Mouse (Mus musculus) Muller cell, postnatal 12 days (primary cell): ENCODE measurements at regions not wholly inside any gene's neighbourhood (a gene's known extent, or its start where the extent isn't known, plus 50 kb on each side); places are given as distances from the start of the nearest gene placed in this dataset.
"Not testable (repeated sequence)": the region's sequence is repeated elsewhere in the genome, so short reads cannot be mapped to it uniquely, and the experiment has no call there.

ENCODE experiments used
- DNase-seq: peaks from one replicate; pipeline ENCODE4 v3.0.0-alpha.2; 2015; ENCODE audit errors: inconsistent ontology term

DNA sequence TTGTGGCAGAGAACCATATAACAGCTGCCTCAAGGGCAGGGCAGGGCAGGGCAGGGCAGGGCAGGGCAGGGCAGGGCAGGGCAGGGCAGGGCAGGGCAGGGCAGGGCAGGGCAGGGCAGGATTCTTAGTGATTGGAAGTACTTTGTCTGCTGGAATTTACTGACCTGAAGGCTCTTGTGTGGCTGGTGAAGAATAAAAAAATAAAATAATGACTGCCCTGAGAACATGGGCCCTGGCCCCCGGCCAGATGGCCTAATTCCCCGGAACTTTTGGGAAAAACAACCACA is 169.3 kb downstream of the Qk start:
- DNase-seq: not testable (repeated sequence)

GRCm38 (mm10) chr17:10149682-10150402 is 169.8 kb downstream of the Qk start:
- DNase-seq: no peak

DNA sequence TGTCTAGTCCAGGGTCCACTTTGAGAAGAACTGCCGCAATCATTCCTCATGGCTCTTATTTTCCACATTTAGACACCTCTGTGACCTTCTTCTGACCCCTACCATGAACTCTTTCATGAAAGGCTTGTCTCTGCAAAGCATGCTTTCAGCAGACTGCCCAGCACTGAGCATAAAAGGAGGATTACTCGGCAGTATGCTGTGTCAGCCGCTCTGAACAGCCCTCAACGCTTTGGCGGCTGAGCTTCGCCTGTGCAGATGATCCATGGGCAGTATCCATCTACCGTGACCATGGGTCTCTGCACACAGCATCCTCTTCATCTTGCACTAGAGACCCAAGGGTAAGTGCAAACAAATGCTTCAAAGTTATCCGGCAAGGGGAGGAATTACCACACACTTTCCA is 172.5 kb downstream of the Qk start:
- DNase-seq: peak; percentile 13

- peak; percentile 56 for DNase-seq
Measured at GRCm38 (mm10) chr17:10146576-10146975, 173.1 kb downstream of the Qk start.

- DNase-seq: no peak
Measured at GRCm38 (mm10) chr17:10138847-10139246, 180.8 kb downstream of the Qk start.

- DNase-seq: no peak
Measured at GRCm38 (mm10) chr17:10138374-10138773, 181.3 kb downstream of the Qk start.

DNA sequence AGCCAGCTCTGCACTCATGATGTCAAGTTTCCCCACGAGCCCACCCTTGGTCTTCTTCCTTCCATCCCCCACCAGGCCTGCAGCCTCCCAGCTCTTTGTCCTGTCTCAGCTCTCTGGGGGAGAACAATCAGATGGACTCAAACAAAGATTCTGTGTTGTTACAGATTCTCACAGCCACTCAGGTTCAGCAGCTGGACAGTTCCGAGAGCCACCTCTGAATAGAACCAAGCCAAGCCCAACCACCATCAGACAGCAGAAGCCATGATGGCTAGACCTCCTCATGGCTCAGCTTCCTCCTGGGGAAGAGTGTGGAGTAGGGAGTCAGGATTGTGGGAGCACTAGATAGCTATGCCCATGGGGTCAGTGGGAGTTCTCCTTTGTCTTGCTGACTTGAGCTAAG is 184.5 kb downstream of the Qk start:
- DNase-seq: no peak

DNA sequence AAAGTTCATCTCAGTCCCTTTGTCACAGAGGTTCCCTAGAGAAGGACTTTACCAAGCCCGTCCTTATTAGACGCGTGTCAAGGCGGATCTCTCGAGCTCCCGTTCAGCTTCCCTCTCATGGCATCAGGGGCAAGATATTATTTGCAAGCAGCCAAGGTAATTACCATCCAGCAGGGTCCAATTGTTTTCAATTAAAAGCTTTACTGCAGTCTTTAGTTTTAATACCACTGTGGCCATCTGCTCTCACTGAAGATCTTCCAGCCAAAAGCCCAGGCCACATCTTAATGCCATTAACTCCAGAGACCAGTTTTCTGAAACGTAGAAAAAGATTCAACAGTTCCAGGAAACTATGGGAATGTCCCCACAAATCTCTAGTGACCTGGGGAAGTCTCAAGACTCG is 191.1 kb downstream of the Qk start:
- DNase-seq: no peak

DNA sequence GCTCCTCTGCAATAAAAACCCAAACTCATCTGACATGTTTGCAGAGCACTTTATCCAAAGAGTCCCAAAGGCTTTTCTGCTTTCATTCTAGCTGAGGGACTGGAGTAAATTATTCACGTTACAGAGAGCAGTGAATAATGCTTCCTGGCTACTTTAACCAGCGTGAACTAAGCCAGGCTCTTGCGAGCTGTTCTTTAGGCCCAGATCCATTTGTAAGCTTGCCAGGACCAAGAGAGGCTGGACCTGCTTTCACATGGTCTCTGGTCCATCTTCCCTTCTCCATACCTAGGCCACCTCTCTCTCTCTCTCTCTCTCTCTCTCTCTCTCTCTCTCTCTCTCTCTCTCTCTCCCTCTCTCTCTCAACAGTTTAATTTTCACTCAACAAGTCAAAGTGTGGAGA is 197.2 kb downstream of the Qk start:
- DNase-seq: peak; percentile 33

- peak; percentile 56 for DNase-seq
Measured at GRCm38 (mm10) chr17:10112118-10112517, 207.5 kb downstream of the Qk start.

DNA sequence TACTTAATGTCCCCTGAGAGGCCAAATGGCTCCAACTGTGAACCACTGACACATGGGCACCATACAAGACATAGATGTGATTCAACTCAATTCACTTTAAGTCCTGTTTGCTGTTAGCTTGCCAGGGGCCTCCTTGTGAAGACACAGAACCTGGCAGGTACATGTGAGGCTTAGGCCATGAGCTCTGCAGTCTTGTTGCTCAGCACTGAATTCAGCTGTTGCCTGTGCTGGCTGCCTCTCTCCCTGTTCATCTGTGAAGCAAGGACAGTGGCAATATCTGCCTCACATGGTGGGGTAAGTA is 209.3 kb downstream of the Qk start:
- DNase-seq: no peak

- no peak for DNase-seq
Measured at GRCm38 (mm10) chr17:10109511-10110374, 209.9 kb downstream of the Qk start.

DNA sequence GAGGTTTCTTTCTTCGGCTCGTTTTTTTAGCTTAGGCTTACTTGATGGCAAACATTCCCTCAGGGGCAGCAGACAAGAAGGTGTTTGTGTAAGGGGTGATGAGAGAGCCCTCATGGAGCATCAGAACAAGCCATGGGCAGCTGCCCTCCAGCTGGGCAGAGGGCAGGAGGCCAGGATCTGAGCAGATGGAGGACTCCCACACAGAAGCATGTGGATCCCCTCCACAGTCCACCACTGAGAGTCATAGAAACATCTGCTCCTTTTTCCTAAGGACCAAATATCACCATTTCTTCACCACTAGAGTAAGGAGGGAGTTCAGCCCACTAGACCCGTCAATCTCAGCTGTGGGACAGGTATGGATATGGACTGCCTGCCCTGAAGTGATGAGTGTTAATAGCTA is 214.4 kb downstream of the Qk start:
- no peak for DNase-seq

DNA sequence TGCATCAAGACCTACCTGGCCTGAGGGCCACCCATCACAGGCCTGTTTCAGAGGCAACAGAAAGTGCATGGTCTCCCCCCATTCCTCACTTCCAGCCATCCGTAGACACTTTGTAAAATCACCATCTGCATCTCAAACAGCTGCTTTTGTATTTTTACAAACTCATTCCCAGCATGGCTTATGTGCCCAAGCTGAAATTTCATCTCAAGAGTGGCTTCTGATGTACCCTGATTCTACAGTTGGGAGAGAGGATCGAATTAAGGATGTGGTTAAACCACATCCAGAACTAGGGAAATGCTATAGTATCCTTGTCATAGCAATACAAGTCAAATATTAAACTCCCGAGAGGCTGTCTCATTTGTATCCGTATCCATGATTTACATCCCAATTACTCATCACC is 221.5 kb downstream of the Qk start:
- no peak for DNase-seq

DNA sequence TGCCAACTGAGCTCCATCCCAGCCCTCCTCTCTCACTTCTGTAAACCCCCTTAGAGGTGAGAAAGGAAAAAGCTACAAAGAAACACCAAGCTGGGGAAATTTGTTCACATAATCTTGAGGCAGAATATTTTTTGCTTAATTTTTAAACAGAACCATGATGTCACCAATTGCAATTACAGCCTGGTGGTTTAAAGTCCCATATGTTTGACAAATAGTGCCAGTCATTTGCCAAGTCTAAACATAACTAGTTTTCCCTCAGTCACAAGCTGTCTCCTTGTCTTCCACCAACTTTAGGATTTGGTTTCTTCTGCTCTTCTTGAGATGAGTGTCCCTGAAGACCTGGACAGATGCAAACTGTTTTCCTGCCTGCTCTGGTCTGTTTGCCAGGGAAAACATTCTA is 222.0 kb downstream of the Qk start:
- DNase-seq: no peak

DNA sequence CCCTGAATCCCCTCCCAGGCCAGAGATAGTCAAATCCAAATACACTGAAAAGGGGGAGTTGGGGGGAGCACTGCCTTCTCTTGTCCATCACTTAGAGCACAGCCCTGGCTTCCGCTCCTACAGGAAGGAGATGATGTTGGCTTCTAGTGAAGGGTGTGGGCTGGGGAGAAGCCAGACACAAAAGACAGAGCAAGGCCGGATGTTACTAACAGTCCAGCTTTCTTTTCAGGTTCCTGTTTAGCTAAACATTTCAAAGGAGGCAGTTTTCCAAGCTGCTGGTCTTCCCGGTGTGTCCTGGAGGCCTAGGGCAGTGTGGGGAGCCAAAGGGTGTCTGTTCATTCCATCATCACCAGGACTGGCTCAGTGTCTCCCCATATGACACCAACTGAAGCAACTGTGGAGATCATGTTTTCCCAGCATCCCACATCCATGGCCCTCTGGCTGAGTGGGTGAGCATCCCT is 223.8 kb downstream of the Qk start:
- DNase-seq: no peak

- no peak for DNase-seq
Measured at GRCm38 (mm10) chr17:10094108-10094521, 225.5 kb downstream of the Qk start.

- no peak for DNase-seq
Measured at GRCm38 (mm10) chr17:10093437-10094107, 226.1 kb downstream of the Qk start.

GRCm38 (mm10) chr17:10087192-10087886 is 232.3 kb downstream of the Qk start:
- no peak for DNase-seq

DNA sequence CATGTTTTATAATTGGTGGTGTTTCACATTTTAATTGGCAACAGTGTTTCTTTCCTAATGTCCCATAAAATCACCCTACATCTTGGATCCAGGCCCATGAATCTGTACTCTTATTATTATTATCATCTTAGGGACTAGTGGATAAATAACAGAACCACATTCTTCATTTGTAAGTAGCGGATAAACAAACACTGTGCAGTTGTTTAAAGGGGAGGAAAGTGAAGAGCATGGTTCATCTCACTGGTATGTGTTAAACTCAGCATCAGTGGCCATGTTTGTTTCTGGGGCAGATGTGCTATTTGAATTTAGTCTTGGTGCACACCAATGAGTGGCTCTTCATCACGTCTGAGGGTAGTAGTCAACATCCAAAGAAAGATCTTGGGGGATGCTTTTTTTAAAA is 233.1 kb downstream of the Qk start:
- no peak for DNase-seq

GRCm38 (mm10) chr17:10086132-10086531 is 233.5 kb downstream of the Qk start:
- DNase-seq: no peak

- DNase-seq: no peak
Measured at GRCm38 (mm10) chr17:10081721-10082120, 237.9 kb downstream of the Qk start.
